Mouse (Mus musculus): Measurements from ENCODE around the gene Faxc. TPM values are rescaled to one million over a fixed set of nuclear protein-coding genes. Genes with fewer than 3 reads are reported as not detected.

Faxc gene
- polyA plus RNA-seq, 1 experiment from 2014 or later, result 3.8 TPM

GRCm38 (mm10) chr4:21974126-21974525, 43.0 kb downstream of the Faxc start:
- H3K4me1 ChIP-seq (replicated peaks), result no peaks in the 10 kb centered on the region

GRCm38 (mm10) chr4:21980471-21980870, 49.3 kb downstream of the Faxc start:
- Histone ChIP-seq H3K36me3 (no peaks in the 10 kb centered on the region), H3K27ac (no peak overlapping the region), H3K9me3 (no peaks in the 10 kb centered on the region), H3K4me3 (replicated peaks) (no peak overlapping the region), H3K27me3 (replicated peaks) (no peaks in the 10 kb centered on the region), H3K4me1 (replicated peaks) (no peaks in the 10 kb centered on the region), H3K4me2 (replicated peaks) (no peak overlapping the region), H3K9ac (no peak overlapping the region)
- 61% methylated on average over 4 of the region's 4 CpGs for WGBS
- peak; percentile 55; the same call in 1 of the 2 replicates for ATAC-seq

More at GRCm38 (mm10) chr4:21974126-21974525, 43.0 kb downstream of the Faxc start:
- Histone ChIP-seq H3K27ac (no peak overlapping the region), H3K9me3 (no peaks in the 10 kb centered on the region), H3K9ac (no peak overlapping the region), H3K4me3 (replicated peaks) (no peak overlapping the region), H3K36me3 (no peaks in the 10 kb centered on the region), H3K4me2 (replicated peaks) (no peak overlapping the region), H3K27me3 (replicated peaks) (no peaks in the 10 kb centered on the region)
- no peak for ATAC-seq
- 23% methylated on average over 3 of the region's 3 CpGs for WGBS

DNA sequence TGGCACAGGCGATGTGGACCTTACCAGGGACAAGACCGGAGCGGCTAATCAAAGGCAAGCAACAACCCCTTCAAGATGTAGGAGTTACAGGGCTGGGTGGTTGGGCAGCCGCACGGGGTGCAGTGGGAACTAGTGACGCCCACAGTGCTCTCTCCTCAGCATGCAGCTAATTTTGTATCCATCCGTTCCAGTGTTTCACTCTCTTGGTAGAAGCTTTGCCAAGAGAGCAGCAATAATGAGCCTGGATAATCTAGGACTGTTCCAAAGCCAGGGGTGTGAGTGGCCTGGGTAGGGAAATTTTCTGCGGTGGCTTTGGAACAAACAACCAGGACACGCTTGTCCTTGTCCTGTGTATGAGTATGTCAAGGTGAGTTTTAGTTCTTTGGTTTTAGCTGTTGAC, 51.3 kb downstream of the Faxc start:
- H3K27me3 ChIP-seq (replicated peaks), result no peaks in the 10 kb centered on the region
- WGBS, result 96% methylated on average over 9 of the region's 9 CpGs
- H3K9ac ChIP-seq, result no peak overlapping the region
- no peak for ATAC-seq
- no peaks in the 10 kb centered on the region for H3K36me3 ChIP-seq
- H3K4me1 ChIP-seq (replicated peaks), result no peaks in the 10 kb centered on the region
- no peak overlapping the region for H3K4me2 ChIP-seq (replicated peaks)
- no peak overlapping the region for H3K4me3 ChIP-seq (replicated peaks)
- no peaks in the 10 kb centered on the region for H3K9me3 ChIP-seq
- no peak overlapping the region for H3K27ac ChIP-seq

GRCm38 (mm10) chr4:21986857-21987256, 55.7 kb downstream of the Faxc start:
- Histone ChIP-seq H3K27me3 (replicated peaks) (no peaks in the 10 kb centered on the region), H3K27ac (no peak overlapping the region), H3K36me3 (no peaks in the 10 kb centered on the region), H3K4me1 (replicated peaks) (no peaks in the 10 kb centered on the region), H3K4me2 (replicated peaks) (no peak overlapping the region), H3K9me3 (no peaks in the 10 kb centered on the region), H3K4me3 (replicated peaks) (no peak overlapping the region), H3K9ac (no peak overlapping the region)
- no peak for ATAC-seq
- WGBS, result 82% methylated on average over 8 of the region's 8 CpGs

DNA sequence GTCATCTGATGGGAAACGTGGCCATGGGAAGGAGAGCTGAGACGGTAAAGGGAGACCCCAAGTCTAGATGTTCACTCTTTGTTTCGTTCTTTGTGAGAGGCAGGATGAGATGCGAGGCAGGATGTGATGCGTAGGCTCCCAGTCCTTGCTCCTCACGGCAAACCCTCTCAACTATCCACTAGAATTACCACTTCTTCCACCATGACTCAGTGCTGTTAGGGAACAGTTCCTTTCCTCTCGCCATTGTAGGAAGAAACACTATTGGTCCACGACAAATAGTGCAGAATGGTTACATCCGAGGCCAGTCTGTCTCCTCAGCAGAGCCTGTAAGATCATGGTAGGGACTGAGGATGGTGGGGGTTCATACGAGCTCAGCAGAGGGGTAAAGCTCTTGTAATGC, 56.3 kb downstream of the Faxc start:
- no peak overlapping the region for H3K27ac ChIP-seq
- H3K9ac ChIP-seq, result no peak overlapping the region
- no peak overlapping the region for H3K4me2 ChIP-seq (replicated peaks)
- H3K27me3 ChIP-seq (replicated peaks), result no peaks in the 10 kb centered on the region
- H3K4me3 ChIP-seq (replicated peaks), result no peak overlapping the region
- ATAC-seq, result no peak
- 82% methylated on average over 10 of the region's 10 CpGs for WGBS
- no peaks in the 10 kb centered on the region for H3K9me3 ChIP-seq
- H3K36me3 ChIP-seq, result no peaks in the 10 kb centered on the region
- H3K4me1 ChIP-seq (replicated peaks), result no peaks in the 10 kb centered on the region

DNA sequence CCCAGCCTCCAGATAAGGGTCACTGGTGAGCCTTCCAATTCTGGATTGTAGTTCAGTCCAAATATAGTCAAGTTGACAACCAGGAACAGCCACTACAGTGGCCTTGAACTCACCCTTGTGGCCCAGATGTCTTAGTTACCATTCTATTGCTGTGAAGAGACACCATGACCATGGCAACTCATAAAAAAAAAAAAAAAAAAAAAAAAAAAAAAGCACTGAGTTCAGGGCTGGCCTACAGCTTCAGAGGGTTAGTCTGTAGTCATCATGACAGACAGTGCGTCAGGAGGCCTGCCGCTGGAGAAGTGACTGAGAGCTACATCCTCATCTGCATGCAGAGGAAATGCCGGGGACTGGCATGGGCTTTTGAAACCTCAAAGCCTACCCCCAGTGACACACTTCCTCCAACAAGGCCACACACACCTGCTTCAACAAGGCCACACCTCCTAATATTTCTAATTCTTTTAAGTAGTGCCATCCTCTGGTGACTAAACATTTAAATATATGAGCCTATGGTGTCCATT, 58.5 kb downstream of the Faxc start:
- 90% methylated on average over 3 of the region's 3 CpGs for WGBS

GRCm38 (mm10) chr4:21990580-21991235, 59.6 kb downstream of the Faxc start:
- no peaks in the 10 kb centered on the region for H3K27me3 ChIP-seq (replicated peaks)
- 33% methylated on average over 3 of the region's 3 CpGs for WGBS
- H3K4me3 ChIP-seq (replicated peaks), result no peak overlapping the region
- no peaks in the 10 kb centered on the region for H3K36me3 ChIP-seq
- no peaks in the 10 kb centered on the region for H3K9me3 ChIP-seq
- no peaks in the 10 kb centered on the region for H3K4me1 ChIP-seq (replicated peaks)
- H3K4me2 ChIP-seq (replicated peaks), result no peak overlapping the region
- ATAC-seq, result no peak
- H3K9ac ChIP-seq, result no peak overlapping the region
- H3K27ac ChIP-seq, result no peak overlapping the region

More for the DNA sequence above, 58.5 kb downstream of the Faxc start:
- H3K36me3 ChIP-seq, result no peaks in the 10 kb centered on the region
- H3K27ac ChIP-seq, result no peak overlapping the region
- no peak overlapping the region for H3K4me2 ChIP-seq (replicated peaks)
- no peak overlapping the region for H3K9ac ChIP-seq
- no peak for ATAC-seq
- no peaks in the 10 kb centered on the region for H3K9me3 ChIP-seq
- no peak overlapping the region for H3K4me3 ChIP-seq (replicated peaks)
- H3K4me1 ChIP-seq (replicated peaks), result no peaks in the 10 kb centered on the region
- no peaks in the 10 kb centered on the region for H3K27me3 ChIP-seq (replicated peaks)

DNA sequence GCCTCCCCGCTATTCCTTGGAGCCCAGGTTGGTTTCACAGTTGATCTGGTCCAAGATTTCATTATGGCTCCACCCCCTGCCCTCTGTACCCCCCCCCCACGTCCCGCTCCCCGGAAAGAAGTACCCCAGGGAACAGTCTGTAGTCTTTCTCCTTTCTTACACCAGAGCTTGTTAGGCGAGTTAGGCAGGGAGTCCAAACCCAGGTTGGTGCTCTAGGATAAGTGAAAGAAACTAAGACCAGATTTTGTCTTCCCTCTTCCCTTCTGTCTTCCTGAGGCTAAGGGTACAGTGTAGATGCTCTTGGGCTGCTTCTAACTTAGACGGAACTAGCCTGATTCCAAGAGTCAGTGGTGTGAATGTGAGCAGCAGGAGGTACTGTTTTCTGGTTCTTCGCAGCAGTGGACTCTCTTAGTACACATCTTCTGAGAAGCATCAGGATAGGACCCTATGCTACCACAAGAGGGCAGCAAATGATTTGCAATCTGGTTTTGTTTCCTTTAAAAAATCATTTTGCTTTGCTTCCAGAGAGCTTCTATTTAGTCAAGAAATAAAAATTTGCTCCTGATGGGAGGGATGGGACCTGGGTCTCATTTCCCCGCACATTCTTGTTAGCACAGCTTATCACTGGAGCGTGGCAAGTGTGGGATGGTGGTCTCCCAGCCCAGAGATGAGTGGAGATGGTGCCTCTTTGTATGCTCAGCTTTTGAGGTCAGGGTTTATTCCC, 86.7 kb downstream of the Faxc start:
- ATAC-seq, result no peak
- no peaks in the 10 kb centered on the region for H3K36me3 ChIP-seq
- 13% methylated on average over 9 of the region's 9 CpGs for WGBS
- H3K4me2 ChIP-seq (replicated peaks), result no peak overlapping the region
- H3K27me3 ChIP-seq (replicated peaks), result no peaks in the 10 kb centered on the region; the same call in 1 of the 2 replicates
- no peak overlapping the region for H3K9ac ChIP-seq
- H3K4me1 ChIP-seq (replicated peaks), result no peaks in the 10 kb centered on the region
- H3K4me3 ChIP-seq (replicated peaks), result no peak overlapping the region
- no peak overlapping the region for H3K27ac ChIP-seq
- no peaks in the 10 kb centered on the region for H3K9me3 ChIP-seq

GRCm38 (mm10) chr4:22018414-22018813, 87.3 kb downstream of the Faxc start:
- no peaks in the 10 kb centered on the region for H3K9me3 ChIP-seq
- 47% methylated on average over 5 of the region's 5 CpGs for WGBS
- no peak overlapping the region for H3K9ac ChIP-seq
- no peak for ATAC-seq
- no peaks in the 10 kb centered on the region for H3K4me1 ChIP-seq (replicated peaks)
- no peaks in the 10 kb centered on the region; the same call in 1 of the 2 replicates for H3K27me3 ChIP-seq (replicated peaks)
- H3K27ac ChIP-seq, result no peak overlapping the region
- no peaks in the 10 kb centered on the region for H3K36me3 ChIP-seq
- no peak overlapping the region for H3K4me3 ChIP-seq (replicated peaks)
- H3K4me2 ChIP-seq (replicated peaks), result no peak overlapping the region

GRCm38 (mm10) chr4:22029951-22030350, 98.8 kb downstream of the Faxc start:
- ATAC-seq, result no peak
- Histone ChIP-seq H3K4me1 (replicated peaks) (no peaks in the 10 kb centered on the region), H3K4me2 (replicated peaks) (no peak overlapping the region), H3K36me3 (no peaks in the 10 kb centered on the region), H3K27me3 (replicated peaks) (no peaks in the 10 kb centered on the region), H3K27ac (no peak overlapping the region), H3K9me3 (no peaks in the 10 kb centered on the region), H3K4me3 (replicated peaks) (no peak overlapping the region), H3K9ac (no peak overlapping the region)
- WGBS, result 85% methylated on average over 2 of the region's 2 CpGs
